Mouse (Mus musculus): ENCODE results near the gene Slamf9.

Slamf9 gene

GRCm38 (mm10) chr1:172489585-172490250, 14.6 kb downstream of the Slamf9 start:
- peak; percentile 4; the same call in 1 of the 2 replicates for ATAC-seq (ENCODE audit: low TSS enrichment)

- peak; percentile 61 for ATAC-seq (ENCODE audit: low TSS enrichment)
Observed at GRCm38 (mm10) chr1:172490261-172490661, 15.1 kb downstream of the Slamf9 start.

DNA sequence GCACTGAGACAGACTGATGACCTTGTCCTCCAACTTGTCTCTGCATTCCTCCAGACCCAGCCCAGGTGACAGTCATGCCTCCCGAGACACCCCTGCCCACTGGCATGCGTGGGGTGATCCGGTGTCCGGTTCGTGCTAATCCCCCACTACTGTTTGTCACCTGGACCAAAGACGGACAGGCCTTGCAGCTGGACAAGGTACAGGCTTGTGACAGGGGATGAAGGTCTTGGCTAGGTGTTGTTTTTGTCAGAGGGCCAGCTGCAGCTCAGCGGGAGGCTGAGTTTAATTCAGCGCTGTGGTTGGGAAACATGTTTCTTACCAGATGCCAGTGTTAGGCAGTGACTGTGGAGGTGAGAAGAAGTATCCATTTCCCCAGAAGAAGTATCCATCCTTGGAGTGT, 16.9 kb downstream of the Slamf9 start:
- ATAC-seq (ENCODE audit: low TSS enrichment) = no peak

DNA sequence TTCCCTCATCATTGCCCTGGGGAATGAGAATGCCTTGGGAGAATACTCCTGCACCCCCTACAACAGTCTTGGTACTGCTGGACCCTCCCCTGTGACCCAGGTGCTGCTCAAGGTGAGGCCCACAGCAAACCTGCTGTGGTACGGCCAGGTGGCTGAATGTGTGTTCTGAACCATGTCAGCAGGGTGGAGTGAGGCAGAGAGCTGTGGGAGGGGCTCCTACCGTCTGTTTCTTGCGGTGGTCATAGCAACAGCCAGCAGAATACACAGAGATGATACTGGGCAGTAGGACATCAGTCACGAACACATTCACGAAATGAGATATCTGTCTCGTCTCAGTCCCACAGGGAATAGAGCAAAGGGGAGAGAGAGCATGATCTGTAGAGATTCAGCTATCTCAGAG, 18.4 kb downstream of the Slamf9 start:
- ATAC-seq (ENCODE audit: low TSS enrichment) = no peak

DNA sequence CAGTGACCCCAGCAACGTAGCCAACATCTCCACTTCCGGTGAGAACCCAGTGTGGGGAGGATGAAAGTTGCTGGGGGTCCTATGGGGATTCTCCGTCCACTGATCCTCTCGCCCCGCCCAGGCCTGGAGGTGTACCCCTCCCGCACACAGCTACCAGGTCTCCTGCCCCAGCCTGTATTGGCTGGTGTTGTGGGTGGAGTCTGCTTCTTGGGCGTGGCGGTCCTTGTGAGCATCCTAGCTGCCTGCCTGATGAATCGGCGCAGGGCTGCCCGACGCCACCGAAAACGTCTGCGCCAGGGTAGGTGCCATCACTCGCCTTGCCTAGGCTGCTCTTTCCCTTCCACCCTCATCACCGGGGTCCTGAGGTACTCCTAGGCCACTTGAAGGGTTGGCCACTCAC, 20.9 kb downstream of the Slamf9 start:
- ATAC-seq (ENCODE audit: low TSS enrichment) = no peak

DNA sequence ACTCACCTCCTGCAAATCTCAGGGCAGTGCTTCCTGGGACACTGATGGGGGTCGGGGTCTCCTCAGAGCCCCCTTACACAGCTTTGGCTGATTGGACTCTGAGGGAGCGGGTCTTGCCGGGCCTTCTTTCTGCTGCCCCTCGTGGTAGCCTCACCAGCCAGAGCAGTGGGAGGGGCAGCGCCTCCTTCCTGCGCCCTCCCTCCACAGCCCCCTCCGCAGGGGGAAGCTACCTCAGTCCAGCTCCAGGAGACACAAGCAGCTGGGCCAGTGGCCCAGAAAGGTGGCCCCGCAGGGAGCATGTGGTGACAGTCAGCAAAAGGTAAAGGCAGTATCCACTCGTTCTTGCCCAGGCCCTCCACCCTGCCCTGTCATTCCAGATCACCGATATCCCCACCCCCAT, 22.3 kb downstream of the Slamf9 start:
- no peak for ATAC-seq (ENCODE audit: low TSS enrichment)

GRCm38 (mm10) chr1:172499765-172500441, 24.7 kb downstream of the Slamf9 start, which contains the start of gene Tagln2:
TSS of gene Tagln2 (plus strand) at chr1:172500047.
- ATAC-seq (ENCODE audit: low TSS enrichment) = no peak

DNA sequence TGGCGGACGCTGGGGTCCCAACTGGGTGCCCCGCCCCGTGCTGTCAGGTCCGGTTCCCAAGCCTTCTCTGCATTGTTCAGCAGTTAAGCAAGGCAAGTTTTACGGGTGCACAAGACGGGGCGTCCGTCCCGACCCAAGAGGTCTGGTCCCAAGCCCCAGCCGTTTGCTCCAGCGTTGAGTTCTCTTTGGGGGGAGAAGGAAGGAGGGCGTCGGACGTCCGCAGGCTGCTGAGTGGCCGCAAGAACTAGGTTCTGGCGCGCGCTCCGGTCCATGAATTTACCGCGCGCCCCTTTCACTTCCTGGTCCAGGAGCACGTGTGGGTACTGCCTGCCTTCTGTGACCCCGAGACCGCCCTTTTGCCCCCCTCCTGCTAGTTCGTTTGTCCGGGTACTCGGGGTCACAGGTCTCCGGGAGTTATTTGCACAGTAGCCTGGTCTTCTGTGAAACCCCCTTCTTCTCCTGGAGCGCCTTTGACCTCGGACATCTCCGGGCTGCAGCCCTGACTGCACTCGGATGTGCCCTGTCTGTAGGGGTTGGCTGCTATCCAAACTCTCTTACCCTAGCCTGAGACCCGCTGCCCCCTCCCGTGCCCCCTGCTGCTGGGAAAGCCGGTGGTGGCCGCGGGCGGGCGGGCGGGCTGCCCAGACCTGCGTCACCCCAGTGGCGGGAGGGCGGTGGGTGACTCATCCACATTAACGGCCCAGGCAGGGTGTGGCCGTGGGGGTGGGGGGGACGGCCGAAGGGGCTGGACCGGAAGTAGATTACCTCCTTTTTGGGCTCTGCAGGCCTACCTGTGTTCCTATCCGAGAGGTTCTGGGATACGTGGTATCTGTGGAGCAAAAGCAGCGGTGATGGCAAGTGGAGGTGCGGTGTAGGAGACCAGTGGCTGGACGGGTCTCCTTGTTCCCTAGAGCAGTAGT, 25.6 kb downstream of the Slamf9 start:
- ATAC-seq (ENCODE audit: low TSS enrichment) = no peak

DNA sequence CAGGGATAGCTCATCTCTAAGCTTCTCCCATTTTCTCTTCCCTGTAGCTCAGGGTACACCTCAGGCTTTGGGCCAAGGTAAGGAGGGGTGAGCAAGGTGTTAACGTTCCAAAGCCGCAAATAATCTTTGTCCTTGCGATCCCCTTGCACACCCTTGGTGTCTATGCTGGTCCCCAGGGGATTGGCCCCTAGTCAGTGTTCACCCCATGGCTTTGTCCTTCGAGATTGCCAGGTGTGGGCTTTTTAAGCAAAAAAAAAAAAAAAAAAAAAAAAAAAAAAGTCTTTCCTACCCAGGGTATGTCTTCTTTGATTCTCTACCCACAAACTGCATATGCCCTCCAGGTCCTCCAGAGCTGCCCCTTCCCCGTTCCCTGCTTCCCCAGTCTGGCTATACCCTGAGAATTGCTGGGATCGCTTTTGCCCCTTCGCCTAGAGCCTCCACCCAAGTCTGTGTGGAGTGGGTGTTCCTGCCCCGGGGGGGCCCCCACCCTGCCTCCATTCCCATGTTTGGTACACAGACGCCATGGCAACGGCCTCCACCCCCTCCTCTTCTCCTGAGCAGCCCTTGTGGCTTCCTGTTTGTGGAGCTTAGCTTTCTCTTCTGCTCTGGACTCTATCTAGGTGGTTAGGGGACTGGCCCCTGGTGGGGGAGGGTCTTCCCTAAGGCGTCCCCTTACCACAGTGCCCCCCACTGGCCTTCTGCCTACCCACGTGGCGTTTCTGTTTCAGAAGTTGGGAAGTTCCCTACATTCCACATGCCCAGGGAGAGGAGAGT, 26.4 kb downstream of the Slamf9 start:
- ATAC-seq (ENCODE audit: low TSS enrichment) = no peak

DNA sequence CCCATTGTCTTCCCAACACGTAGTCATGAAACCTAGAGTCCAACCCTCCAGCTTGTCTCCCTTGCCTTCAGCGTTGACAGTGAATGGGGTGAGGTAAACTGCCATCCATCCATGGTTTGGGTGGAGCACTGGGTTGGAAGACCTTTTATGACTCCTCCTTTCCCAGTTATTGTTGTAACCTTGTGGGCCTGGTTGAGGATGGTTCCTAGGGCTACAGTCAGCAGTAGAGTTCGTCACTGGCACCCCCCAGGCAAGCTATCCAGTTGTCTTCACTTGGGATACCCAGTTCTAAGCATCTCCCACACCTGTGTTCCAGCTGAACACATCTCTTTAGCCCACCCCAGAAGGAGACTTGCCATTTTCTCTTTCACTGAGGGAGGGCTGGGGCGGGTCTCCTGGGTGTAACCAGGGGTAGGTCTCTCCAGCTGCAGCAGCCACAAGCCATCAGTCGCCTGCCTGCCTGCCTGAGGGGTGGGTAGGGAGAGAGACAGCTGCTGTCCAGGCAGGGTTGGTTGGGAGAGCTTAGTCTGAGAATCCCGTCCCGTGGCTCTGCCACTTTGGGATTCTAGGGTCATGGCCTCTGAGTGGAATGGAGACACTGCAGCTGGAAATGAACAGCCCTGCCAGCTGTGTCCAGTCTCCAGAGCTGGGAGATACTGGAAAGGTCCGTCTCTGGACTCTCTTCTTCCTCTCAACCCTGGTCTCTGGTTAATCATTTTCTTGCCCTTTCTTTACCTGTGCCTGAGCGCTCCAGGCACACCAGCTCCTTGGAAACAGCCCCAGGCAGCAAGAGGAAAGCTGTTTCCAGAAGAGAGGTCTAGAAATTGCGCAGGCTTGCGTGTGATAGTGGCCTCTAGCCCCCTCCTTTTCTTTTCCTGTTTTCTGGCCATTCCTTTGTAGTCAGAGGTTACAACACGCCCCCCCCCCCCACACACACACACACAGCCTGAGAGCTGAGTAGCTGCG, 27.3 kb downstream of the Slamf9 start:
- no peak for ATAC-seq (ENCODE audit: low TSS enrichment)

DNA sequence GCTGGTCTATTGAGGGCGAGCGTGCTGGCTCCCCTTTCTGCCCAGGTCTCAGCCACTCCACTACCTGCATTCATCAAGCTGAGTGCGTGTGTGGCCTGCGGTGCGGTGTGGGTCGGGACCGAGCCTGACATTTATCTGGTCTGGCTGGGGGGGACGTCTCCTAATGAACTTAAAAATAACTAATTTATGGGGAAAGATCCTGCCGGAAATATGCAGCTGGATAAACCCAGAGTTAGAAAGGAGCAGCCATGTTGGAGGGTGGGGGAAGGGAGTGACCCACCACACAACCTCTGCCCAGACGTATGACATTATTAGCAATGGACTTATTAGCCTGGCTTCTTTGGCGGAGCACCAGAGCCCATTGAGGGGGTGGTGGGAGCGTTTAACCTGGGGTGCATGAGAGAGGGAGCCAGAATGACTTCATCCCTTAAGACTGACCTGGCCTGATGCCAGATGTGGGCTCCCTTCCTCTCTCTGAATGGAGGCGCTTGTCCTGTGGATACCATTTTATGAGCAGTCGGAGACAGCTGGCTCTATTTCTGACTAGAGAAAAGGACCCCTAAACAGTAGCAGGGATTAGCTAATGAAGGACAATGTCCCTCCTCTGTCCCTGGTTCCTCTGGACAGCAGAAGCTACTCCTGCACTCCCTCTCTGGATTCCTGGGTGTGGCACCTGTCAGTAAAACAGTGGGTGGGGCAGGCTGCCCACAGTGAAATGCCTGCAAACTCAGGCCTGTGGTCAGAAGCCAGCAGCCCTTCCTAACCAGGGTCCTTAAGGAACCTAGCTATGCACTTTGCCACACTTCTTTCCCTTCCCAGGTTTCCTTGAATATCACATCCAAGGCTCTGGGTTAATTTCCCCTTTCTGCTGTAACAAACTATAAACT, 28.2 kb downstream of the Slamf9 start:
- ATAC-seq (ENCODE audit: low TSS enrichment) = no peak

- no peak for ATAC-seq (ENCODE audit: low TSS enrichment)
Observed at GRCm38 (mm10) chr1:172504756-172505155, 29.6 kb downstream of the Slamf9 start.

- no peak for ATAC-seq (ENCODE audit: low TSS enrichment)
Observed at GRCm38 (mm10) chr1:172507001-172507400, 31.8 kb downstream of the Slamf9 start.

DNA sequence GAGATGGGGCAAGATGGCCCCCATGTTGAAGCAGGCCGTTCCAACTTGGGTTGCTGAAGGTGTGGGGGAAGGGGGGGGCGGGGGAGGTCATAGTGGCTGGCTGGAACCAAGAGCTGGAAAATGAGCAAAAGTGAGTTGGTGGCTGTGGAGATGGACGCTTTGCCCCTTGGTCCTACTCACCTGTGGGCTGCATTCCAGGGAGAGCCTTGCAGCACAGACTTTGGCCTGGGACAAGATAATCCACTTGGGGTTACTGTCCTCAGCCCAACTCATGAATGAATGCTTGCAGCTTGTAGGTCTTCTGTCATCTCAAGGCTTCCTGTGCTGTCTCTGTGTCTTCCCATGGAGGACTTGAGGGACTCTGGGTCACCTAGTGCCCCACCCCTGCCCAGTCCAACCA, 32.5 kb downstream of the Slamf9 start:
- ATAC-seq (ENCODE audit: low TSS enrichment) = no peak

DNA sequence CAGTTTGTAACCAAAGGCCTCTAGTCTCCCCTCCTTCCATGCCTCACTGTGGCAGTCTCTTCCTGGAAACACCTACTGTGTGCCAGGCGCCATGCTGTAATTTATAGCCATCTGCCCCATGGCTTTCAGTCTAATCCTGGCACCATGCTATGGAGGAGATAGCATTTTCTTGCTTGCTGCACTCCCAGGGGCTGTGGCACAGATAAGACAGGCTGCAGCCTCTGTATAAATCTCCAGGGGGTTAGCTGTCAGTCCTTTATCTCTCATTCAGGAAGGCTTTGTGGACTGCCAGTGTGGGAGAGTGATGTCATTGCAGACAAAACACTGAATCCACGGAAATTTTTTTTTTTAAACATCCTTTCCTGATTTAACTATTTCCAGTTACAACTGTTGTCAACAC, 33.0 kb downstream of the Slamf9 start:
- ATAC-seq (ENCODE audit: low TSS enrichment) = no peak

DNA sequence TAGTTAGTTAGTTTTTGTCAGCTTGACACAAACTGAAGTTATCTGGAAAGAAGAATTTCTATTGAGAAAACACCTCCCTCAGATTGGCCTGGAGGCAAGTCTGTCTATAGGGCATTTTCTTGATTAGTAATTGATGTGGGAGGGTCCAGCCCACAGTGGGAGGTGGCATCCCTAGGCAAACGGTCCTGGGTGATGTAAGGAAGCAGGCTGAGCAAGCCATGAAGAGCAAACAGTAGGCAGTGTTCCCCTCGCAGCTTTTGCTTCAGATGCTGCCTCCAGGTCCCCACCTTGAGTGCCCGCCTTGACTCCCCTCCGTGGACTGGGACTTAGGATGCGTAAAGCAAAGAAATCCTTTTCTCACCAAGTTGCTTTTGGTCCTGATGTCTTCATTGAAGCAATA, 34.1 kb downstream of the Slamf9 start:
- ATAC-seq (ENCODE audit: low TSS enrichment) = no peak

- no peak for ATAC-seq (ENCODE audit: low TSS enrichment)
Observed at GRCm38 (mm10) chr1:172509983-172510382, 34.8 kb downstream of the Slamf9 start.

DNA sequence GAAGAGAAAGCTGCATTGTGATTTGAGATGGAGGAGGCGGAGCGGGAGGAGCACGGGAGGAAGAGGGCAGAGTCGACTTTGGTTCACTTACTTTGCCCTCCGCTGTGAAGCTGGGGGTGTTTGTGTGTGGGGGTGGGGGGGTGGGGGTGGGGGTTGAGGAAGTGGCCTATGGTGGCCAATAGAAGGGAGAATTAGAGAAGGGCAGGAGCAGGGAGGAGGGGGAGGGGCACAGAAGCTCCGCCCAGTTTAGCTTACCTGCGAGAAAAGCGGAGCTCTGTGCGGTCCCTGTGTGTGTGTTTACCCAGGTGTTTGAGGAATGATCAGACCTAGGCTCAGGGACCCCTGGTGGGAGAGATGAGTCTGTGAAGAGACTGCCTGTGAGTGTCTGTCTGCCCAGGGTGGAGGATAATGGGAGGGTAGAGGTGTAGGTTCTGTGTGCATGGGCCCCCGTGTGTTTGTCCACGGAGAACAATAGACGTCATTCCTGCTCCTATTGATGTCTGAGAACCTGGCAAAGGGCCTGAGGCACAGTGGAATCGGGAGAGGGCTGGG, 35.3 kb downstream of the Slamf9 start:
- ATAC-seq (ENCODE audit: low TSS enrichment) = no peak

DNA sequence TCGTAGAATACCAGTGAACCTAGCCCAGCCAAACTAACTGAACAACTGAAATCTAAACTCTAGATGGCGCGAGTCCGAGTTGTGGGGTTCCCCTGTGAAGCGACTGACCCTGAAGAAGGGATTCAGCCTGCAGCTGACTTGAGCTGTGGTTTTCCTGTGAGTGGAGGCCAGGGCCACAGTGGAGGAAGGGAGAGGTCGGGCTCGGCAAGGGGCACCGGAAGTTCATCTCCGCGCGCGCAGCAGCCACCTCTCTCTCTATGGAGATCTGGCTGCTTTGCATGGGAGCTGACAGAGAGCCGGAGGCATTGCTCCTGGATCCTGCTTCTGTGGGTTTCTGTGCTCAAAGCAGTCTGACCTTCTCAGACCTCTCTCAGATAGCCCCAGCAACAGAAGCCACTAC, 37.8 kb downstream of the Slamf9 start:
- ATAC-seq (ENCODE audit: low TSS enrichment) = peak; percentile 52; the same call in 1 of the 2 replicates

All from frontal cortex, adult (tissue).